Mouse (Mus musculus) lung, postnatal 14 days (tissue): ENCODE data around the gene Galnt7.

Source experiments
- DNase-seq: peaks from one replicate; pipeline ENCODE4 v3.0.0; 2021

Gene Galnt7

GRCm38 (mm10) chr8:57487441-57488155 lies 165.2 kb downstream of the Galnt7 start, which contains the start of gene Sap30:
Sap30 (minus strand) TSS chr8:57487860.
- DNase-seq = peak; percentile 97

- peak; percentile 48 for DNase-seq
These were observed 166.1 kb downstream of the Galnt7 start for GRCm38 (mm10) chr8:57486491-57487440.

- DNase-seq = no peak
These were observed 172.2 kb downstream of the Galnt7 start for GRCm38 (mm10) chr8:57480606-57481005.

- no peak for DNase-seq
These were observed 173.1 kb downstream of the Galnt7 start for GRCm38 (mm10) chr8:57479700-57480099.

GRCm38 (mm10) chr8:57478406-57478805 lies 174.4 kb downstream of the Galnt7 start:
- DNase-seq = no peak
